Mouse (Mus musculus): ENCODE results near the gene Tmem203.
A peak's percentile ranks its signal among the peaks of the same experiment; 100 is the strongest.
"Not testable (repeated sequence)": the region's sequence is repeated elsewhere in the genome, so short reads cannot be mapped to it uniquely, and the experiment has no call there.

The Tmem203 gene

DNA sequence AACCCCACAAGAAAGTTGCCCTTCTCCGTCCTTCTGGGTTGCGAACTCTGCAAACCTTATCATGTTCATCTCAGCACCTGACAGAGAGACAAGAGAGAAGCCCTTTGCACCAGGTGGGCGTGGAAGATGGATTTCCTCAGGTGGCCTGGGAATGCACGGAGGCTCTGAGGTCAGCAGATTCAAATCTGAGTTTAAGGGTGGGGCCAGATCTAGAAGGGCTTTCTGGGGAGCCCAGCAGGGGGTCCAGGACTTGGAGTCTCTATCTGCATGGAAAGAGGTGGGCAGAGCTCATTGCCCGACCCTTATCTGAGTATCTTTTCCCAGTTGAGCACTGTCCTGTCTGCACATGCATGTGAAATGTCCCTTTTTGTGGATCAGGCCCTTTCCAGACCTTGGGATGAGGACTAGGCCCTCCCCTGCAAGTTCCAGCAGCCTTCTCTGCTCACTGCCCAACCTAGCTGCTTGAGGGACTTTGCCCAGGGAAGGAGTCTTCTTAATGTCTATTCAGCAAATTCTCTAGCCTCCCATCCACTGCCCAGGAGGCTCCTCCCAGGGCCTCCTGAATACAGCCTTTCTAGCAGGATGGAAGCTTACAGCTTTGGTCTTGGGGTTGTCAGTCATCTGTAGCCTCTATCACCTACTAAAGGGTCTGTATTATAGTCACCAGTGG, 20.6 kb upstream of the Tmem203 start:
- DNase-seq: no peak

- DNase-seq: no peak
Observed at GRCm38 (mm10) chr2:25236614-25237013, 18.6 kb upstream of the Tmem203 start, which contains the start of gene Rnf224. Gene Rnf224 (minus strand): TSS chr2:25236787.

DNA sequence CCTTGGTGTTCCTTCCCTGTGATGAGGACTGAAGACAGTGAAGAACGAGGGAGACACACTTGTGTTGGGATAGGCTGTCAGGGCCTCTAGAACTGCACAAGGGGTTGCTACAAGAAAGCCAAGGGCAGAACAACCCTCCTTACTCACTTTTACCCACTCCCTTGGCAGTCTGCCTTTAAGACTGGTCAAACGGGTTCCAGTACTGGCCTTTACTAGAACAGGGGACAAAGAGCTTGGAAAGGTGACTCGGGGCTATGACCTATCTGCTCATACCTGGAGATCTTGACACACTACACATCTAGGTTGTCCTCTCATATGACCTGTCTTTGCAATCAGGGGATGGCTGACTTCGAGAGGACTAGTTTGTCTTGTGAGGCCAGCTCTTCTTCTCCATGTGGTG, 17.7 kb upstream of the Tmem203 start:
- no peak for DNase-seq

- no peak for DNase-seq
Observed at GRCm38 (mm10) chr2:25238106-25238505, 17.1 kb upstream of the Tmem203 start.

DNA sequence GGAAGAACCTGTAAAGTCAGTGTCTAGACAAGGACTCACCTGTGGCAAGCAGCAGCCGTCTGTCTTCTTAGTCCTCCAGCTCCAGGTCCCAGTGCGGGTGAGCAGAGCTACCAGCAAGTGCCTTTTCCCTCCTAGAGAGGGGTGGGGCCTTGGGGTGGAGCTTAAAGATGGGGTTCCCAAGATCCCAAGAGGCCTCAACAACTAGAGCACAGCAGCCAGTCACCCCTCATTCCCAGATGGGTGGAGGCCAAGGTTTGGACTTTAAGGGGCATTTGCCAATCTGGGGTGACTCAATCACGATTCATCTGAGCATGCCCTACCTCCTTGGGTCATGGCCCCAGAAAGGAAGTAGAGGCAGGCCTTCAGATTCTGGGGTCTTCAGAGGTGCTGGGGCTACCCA, 15.5 kb upstream of the Tmem203 start:
- DNase-seq: no peak

- DNase-seq: no peak
Observed at GRCm38 (mm10) chr2:25240310-25240709, 14.9 kb upstream of the Tmem203 start.

DNA sequence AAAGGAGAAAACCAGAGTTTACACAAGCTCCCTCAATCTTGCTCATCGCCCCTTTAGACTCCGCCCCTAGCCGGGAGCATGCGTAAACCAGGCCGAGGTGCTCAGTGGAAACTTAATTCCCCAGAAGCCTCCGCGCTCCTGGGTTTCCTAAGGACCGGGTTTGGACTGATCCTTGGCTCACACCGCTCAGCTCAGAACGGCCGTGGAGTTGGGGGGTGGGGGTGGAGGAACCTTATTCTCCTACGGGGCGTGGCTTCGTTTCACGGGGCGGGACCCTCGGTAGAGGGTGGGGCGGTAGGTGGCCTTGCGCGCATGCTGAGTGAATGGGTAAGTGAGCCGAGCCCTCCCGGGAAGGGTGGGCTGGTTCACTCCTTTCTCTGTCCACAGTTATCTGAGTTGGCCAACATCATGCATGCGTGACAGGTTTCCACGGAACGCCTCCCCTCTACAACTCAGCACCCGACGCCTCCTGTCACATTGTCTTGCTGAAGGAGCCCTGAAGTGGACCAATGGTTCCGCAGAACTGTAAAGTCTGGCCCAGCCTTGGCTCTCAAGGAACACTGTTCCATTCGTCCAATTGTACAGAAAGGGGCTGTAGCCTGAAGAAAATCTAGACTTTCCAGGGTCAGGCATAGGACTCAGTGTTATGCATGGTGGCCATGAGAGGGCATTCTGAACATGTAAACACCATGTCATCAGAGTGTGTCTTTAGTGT, 14.4 kb upstream of the Tmem203 start:
- peak; percentile 65 for DNase-seq

GRCm38 (mm10) chr2:25241438-25241775, 13.8 kb upstream of the Tmem203 start:
- no peak for DNase-seq

DNA sequence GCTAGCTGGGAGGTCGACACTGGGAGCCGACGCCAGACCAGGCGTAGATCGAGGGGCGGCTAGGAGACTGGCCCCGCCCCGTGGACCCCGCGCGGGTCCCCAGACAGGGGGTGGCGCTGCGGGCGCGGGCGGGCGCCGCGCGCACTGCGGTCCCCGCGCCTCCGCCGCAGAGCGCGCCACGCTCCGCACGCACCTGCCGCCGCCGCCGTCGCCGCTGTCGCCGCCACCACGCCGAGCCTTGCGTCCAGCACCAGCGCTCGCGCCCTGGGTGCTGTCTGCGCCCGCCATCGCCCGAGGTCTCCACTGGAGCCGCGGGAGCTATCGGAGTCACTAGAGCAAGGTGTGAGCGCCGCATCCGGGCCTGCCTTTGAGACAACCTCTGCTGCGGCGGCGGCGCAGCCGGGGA, 13.1 kb upstream of the Tmem203 start, which contains the start of the genes Rnf208 and Cysrt1:
Gene Rnf208, plus strand, starts transcription at position 155 of the 406 bp plus-strand sequence.
Gene Cysrt1, minus strand, starts transcription at position 352 of the 406 bp plus-strand sequence.
- DNase-seq: peak; percentile 53

DNA sequence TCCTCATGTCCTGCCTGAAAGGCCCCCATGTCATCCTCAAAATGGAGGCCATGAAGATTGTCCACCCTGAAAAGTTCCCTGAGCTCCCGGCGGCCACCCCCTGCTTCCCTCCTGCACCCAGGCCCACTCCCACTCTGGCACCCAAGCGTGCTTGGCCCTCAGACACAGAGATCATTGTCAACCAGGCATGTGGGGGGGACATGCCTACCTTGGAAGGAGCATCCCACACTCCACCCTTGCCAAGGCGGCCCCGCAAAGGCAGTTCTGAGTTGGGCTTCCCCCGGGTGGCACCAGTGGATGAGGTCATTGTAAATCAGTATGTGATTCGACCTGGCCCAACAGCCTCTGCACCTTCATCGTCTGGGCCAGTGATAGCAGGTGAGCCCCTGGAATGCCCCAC, 11.9 kb upstream of the Tmem203 start:
- no peak for DNase-seq

DNA sequence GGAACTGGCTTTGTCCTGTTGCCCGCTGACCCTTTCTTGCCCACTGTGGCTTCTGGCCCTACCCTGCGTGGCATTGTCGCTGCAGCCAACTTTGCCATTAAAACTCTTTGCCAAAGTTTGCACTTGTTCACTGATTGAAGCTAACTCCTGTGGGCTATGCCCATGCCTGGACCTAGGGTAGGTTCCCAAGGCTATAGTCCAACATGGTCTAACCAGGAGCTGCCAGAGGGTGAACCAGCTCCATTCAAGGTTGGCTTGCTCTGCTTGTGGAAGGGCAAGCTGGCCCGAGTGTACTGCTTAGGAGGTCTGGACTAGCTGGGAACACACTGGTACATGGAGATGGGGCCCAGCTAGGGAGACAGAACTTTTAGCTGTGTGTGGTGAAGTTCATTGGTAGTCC, 11.1 kb upstream of the Tmem203 start:
- no peak for DNase-seq

- no peak for DNase-seq
Observed at GRCm38 (mm10) chr2:25246183-25247072, 8.8 kb upstream of the Tmem203 start, which contains the start of gene AL732309.1. Gene AL732309.1 (minus strand): TSS chr2:25246863.

DNA sequence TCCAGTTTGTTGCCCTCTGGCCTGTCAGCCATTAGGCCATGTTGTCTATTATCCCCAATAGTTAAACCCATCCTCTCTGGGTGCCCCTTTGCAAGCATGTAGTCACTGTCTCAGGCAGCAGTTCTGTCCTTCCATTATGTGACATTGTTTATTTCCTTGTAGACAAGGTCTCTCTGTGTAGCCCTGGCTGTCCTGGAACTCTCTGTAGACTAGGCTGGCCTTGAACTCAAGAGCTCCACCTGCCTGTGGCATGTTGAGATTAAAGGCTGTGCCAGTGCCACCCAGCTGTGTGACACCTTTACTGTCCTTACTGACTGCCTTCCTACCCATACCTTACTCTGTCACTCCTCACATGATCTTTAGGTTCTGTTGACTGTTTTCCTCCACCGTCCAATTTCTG, 2.9 kb upstream of the Tmem203 start:
- no peak for DNase-seq

- DNase-seq: not testable (repeated sequence)
Observed at GRCm38 (mm10) chr2:25256443-25257109, 1.3 kb downstream of the Tmem203 start.

DNA sequence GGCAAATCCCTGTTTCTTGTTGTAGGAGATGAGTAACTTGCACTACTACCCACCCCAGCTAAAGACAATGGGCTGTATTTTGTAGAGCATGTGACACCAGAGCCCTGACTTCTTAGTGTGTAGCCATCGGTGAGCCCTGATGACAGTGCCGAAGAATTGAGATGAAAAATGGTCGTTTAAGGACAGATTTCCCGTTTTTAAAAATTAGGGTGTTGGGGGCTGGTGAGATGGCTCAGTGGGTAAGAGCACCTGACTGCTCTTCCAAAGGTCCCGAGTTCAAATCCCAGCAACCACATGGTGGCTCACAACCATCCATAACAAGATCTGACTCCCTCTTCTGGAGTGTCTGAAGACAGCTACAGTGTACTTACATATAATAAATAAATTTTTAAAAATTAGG, 2.0 kb downstream of the Tmem203 start:
- not testable (repeated sequence) for DNase-seq

DNA sequence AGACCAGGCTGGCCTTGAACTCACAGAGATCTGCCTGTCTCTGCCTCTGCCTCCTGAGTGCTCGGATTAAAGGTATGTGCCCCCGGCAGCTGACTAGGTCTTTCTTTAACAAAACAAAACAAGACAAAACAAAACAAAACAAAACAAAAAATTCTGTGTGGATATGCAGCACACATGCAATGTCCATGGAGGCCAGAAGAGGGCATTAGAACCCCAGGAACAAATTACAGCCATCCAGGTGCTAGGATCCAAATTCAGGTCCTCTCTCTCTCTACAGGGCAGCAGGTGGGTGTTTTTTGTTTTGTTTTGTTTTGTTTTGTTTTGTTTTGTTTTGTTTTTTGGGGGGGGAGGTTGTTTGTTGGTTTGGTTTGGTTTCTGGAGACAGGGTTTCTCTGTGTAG, 3.6 kb downstream of the Tmem203 start:
- DNase-seq: no peak

GRCm38 (mm10) chr2:25261870-25262269, 6.6 kb downstream of the Tmem203 start:
- no peak for DNase-seq

GRCm38 (mm10) chr2:25262291-25262767, 7.1 kb downstream of the Tmem203 start, which contains the start of gene Tprn:
Gene Tprn (plus strand): TSS chr2:25262618.
- peak; percentile 95 for DNase-seq

DNA sequence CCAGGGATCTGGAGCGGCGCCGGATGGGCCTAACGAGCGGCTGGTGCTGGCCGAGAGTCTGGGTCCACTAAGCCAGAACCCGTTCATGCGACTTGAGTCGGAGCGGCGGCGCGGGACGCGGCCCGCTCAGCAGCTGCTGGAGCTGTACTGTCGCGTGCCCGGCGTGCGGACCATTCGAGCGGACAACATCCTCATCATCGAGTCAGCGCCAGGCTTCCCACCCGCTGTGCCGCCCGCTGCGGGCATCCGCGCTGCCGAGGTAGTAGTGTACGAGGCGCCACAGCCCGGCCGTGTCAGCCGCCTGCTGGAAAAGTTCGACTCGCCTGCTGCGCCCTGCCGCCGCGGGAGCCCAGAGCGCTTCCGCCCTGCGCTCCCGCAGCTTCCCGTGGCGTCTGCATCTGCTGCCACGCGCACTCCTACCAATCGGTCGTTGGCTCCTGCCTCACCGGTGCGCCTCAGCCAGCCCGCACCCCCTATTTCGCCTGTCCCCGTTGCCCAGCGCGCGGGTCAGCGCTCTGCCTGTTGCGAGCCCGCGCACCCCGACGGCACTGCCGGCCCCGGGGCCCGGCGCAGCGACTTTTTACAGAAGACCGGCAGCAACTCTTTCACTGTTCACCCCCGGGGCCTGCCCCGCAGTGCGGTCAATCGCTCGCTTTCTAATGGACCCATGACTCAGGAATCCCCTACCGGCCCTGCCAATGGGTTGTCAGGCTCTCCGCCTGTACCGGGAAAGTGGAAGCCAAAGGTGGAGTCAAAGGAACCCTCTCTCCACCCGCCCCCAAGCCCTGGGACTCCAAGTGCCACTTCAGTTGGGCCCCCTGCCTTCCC, 7.8 kb downstream of the Tmem203 start:
- DNase-seq: peak; percentile 81

DNA sequence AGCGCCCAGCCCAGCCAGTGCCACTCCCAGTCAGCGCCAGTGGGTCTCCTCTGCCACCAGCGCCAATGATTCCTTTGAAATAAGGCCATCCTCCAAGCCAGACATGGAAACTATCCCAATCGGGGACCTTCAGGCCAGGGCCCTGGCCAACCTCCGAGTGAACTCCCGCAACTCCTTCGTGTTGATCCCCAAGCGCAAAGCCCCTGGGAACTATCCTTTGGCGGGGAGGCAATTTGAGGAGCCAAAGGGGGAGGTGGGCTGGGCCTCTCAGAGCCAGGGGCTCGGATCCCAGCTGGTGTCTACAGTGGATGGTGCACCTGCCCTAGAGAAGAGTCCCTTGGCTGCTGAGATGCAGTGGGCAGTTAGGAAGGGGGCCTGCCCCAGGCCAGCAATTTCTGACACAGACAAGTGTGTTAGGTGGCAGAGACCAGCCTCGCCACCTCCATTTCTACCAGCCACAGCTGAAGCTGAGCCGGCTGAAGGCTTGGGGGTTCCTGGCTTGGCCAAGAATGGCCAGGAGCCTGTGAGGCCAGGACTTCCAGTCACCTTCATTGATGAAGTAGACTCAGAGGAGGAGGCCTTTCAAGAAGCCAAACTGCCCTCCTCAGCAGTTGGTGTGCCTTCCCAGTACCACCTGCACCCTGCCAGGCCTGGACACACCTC, 8.5 kb downstream of the Tmem203 start:
- DNase-seq: peak; percentile 44

- peak; percentile 45 for DNase-seq
Observed at GRCm38 (mm10) chr2:25264286-25264660, 9.0 kb downstream of the Tmem203 start.
